Mouse (Mus musculus) thymus, adult 2 months (tissue): ENCODE data around the gene Slc15a3.

Experiments used
- CTCF ChIP-seq: fragments of 200-500 bp; IDR thresholded peaks from 2 replicates; pipeline ENCODE4 v1.5.1; 2012; ENCODE audit warnings: mild to moderate bottlenecking, control low read depth, low read length, moderate library complexity, borderline replicate concordance; ENCODE audit not compliant: control insufficient read depth, poor library complexity, insufficient read depth; ENCODE audit errors: extremely low read depth
- POLR2A ChIP-seq: fragments of 200-500 bp; IDR thresholded peaks from 2 replicates; pipeline ENCODE4 v1.6.1; 2012; ENCODE audit warnings: mild to moderate bottlenecking, low read length, control low read depth, moderate library complexity; ENCODE audit not compliant: control insufficient read depth, poor library complexity, insufficient read depth; ENCODE audit errors: extremely low read depth

GRCm38 (mm10) chr19:10904512-10904911 lies 65.0 kb downstream of the Slc15a3 start:
- TF ChIP-seq POLR2A (no peak), CTCF (no peak)
